In the genomic region with DNA sequence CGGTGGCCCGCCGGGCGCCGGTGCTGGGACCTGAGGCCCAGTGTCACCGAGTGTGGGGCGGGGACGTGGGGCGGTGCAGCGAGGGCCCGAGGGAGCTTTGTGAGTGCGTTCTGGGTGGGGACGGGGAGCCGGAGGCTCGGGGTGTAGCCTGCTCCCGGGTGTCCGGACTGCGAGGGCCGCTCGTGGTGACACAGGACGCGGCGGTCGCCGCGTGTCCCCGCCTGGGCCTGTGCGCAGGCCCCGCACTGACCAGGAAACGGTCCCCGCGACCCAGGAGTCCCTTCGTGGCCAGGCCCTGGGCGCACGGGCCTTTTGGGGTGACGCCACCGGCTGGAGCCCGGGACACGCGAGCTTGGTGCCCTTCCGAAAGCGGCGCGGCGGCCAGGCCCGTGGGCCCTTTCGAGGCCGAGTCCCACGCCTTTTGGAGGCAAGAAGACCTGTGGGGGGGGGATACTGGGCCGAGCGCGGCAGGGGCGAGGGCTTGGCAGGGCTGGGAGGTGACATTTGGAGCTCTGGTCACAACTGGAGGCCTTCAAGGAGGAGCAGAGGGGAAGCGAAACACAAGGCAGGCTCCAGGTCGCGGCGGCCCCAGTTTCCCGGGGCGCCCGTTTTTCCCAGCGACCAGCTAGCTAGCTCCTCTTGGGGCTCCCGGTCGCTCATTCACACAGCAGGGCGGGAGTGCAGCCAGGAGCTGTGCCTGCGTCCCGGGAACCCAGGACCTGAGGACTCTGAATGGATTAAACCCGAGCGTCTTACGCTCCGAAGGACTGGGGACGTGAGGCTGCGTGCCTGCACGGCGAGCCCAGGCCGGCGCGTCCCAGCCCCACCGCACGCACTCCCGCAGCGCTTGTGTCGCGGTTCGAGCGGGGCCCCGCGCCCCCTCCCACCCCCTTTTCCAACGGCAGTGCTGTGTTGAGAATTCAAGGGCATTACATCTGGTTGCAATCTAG, we compare ENCODE assay signal across 1 mouse cellular context.
TF ChIP-seq lines count a peak whose summit lies in the region.

No protein-coding gene starts in this region.

TF ChIP-seq in CH12.LX, 34 proteins besides CTCF, POLR2A, EP300 and RAD21:
- TF ChIP-seq GABPA (IDR thresholded peaks at IDR 0.05; ENCODE audit: insufficient replicate concordance, low read depth, low read length) (no peak), TBP (conservative IDR thresholded peaks at IDR 0.05; ENCODE audit: low read depth, low read length) (0 out of 2 replicates have a peak, but pooled peaks have one; percentile 35), HCFC1 (IDR thresholded peaks at IDR 0.05; ENCODE audit: low read depth, low read length) (peak; percentile 34), KAT2A (IDR thresholded peaks at IDR 0.05; ENCODE audit: insufficient replicate concordance, low read length) (0 out of 2 replicates have a peak, but pooled peaks have one; percentile 30), NRF1 (IDR thresholded peaks at IDR 0.05; ENCODE audit: low read depth, low read length) (peak; percentile 49; the same call in 1 of the 2 replicates), TCF12 (IDR thresholded peaks at IDR 0.05; ENCODE audit: low read depth, low read length) (peak; percentile 46), RCOR1 (conservative IDR thresholded peaks at IDR 0.05; ENCODE audit: low read depth, low read length) (no peak), UBTF (IDR thresholded peaks at IDR 0.05; ENCODE audit: low read depth, low read length) (peak; percentile 82; the same call in 1 of the 2 replicates), ZC3H11A (IDR thresholded peaks at IDR 0.05; ENCODE audit: low read depth, low read length) (no peak), POLR2AphosphoS2 (IDR thresholded peaks at IDR 0.05; ENCODE audit: low read depth, low read length) (peak; percentile 52; the same call in 1 of the 2 replicates), PAX5 (IDR thresholded peaks at IDR 0.05; ENCODE audit: low read length) (no peak), ZNF384 (IDR thresholded peaks at IDR 0.05; ENCODE audit: low read depth, low read length) (no peak), CHD1 (IDR thresholded peaks at IDR 0.05; ENCODE audit: low read depth, low read length) (no peak; the same call in none of the 2 replicates), CHD2 (IDR thresholded peaks at IDR 0.05; ENCODE audit: low read length) (no peak), IRF4 (IDR thresholded peaks at IDR 0.05; ENCODE audit: low read depth, low read length) (peak; percentile 85), JUND (conservative IDR thresholded peaks at IDR 0.05; ENCODE audit: low read depth, low read length) (no peak), ZKSCAN1 (IDR thresholded peaks at IDR 0.05; ENCODE audit: borderline replicate concordance, low read depth, low read length) (no peak), MYC (IDR thresholded peaks at IDR 0.05; ENCODE audit: low read depth, low read length) (0 out of 2 replicates have a peak, but pooled peaks have one; percentile 8), E2F4 (IDR thresholded peaks at IDR 0.05; ENCODE audit: insufficient replicate concordance, low read depth, low read length) (no peak), NELFE (IDR thresholded peaks at IDR 0.05; ENCODE audit: low read depth, low read length) (no peak; the same call in 1 of the 2 replicates), ELF1 (IDR thresholded peaks at IDR 0.05; ENCODE audit: low read depth, low read length) (peak; percentile 34; the same call in 1 of the 2 replicates), USF1 (IDR thresholded peaks at IDR 0.05; ENCODE audit: low read depth, low read length) (no peak), JUN (IDR thresholded peaks at IDR 0.05; ENCODE audit: insufficient read depth, low read depth, low read length) (no peak), BHLHE40 (IDR thresholded peaks at IDR 0.05; ENCODE audit: low read depth, low read length) (peak; percentile 18; the same call in 1 of the 2 replicates), ZMIZ1 (IDR thresholded peaks at IDR 0.05; ENCODE audit: low read depth, low read length) (peak; percentile 58; the same call in 1 of the 2 replicates), SIN3A (IDR thresholded peaks at IDR 0.05; ENCODE audit: low read length) (peak; percentile 50), SMC3 (IDR thresholded peaks at IDR 0.05; ENCODE audit: low read depth, low read length) (no peak), MAX (IDR thresholded peaks at IDR 0.05; ENCODE audit: low read length) (peak; percentile 47), USF2 (conservative IDR thresholded peaks at IDR 0.05; ENCODE audit: low read depth, low read length) (no peak), MAFK (IDR thresholded peaks at IDR 0.05; ENCODE audit: insufficient replicate concordance, low read length) (no peak), ETS1 (conservative IDR thresholded peaks at IDR 0.05; ENCODE audit: low read depth, low read length) (no peak), MAZ (IDR thresholded peaks at IDR 0.05; ENCODE audit: low read depth, low read length) (0 out of 2 replicates have a peak, but pooled peaks have one; percentile 37), MEF2A (IDR thresholded peaks at IDR 0.05; ENCODE audit: borderline replicate concordance, low read depth, low read length) (no peak), MXI1 (IDR thresholded peaks at IDR 0.05; ENCODE audit: low read depth, low read length) (peak; percentile 60)
TF ChIP-seq in CH12.LX: peak in this region for 16.
